Mouse (Mus musculus): ENCODE results near the gene Fbxo9. TPM values are rescaled to one million over a fixed set of nuclear protein-coding genes. Genes with fewer than 3 reads are reported as not detected.
A peak's percentile ranks its signal among the peaks of the same experiment; 100 is the strongest.

Gene Fbxo9
- polyA plus RNA-seq, 1 experiment: 93.3 TPM

- H3K4me1 ChIP-seq (ENCODE audit: control insufficient read depth, insufficient read depth, low read length): peaks cover 14% of the 10 kb centered on the region; the same call in 1 of the 2 replicates
- no peak overlapping the region for H3K4me3 ChIP-seq (ENCODE audit: insufficient read depth, low read depth, low read length)
- no peaks in the 10 kb centered on the region for H3K27me3 ChIP-seq (replicated peaks; ENCODE audit: control insufficient read depth, insufficient read depth, low read length)
- H3K36me3 ChIP-seq (ENCODE audit: control insufficient read depth, insufficient read depth, low read length): no peaks in the 10 kb centered on the region
- no peak for TF ChIP-seq POLR2A (IDR thresholded peaks at IDR 0.05; ENCODE audit: low read depth, low read length)
- TF ChIP-seq CTCF (conservative IDR thresholded peaks at IDR 0.05; ENCODE audit: insufficient read depth, insufficient read length, low read depth, low read length): no peak
- H3K27ac ChIP-seq (ENCODE audit: insufficient read depth, low read depth, low read length): no peak overlapping the region
- 32% methylated on average over 5 of the region's 5 CpGs for WGBS
- no peak for DNase-seq
These were observed 791 bp upstream of the Fbxo9 start for GRCm38 (mm10) chr9:78109656-78110055.

- peak overlapping the region; percentile 93 for H3K27ac ChIP-seq (ENCODE audit: insufficient read depth, low read depth, low read length)
- DNase-seq: peak; percentile 83
- peaks cover 17% of the 10 kb centered on the region; the same call in 1 of the 2 replicates for H3K4me1 ChIP-seq (ENCODE audit: control insufficient read depth, insufficient read depth, low read length)
- TF ChIP-seq CTCF (conservative IDR thresholded peaks at IDR 0.05; ENCODE audit: insufficient read depth, insufficient read length, low read depth, low read length) (no peak), POLR2A (IDR thresholded peaks at IDR 0.05; ENCODE audit: low read depth, low read length) (peak; percentile 74)
- WGBS: under 1% methylated on average over 88 of the region's 88 CpGs
- no peaks in the 10 kb centered on the region; the same call in 1 of the 2 replicates for H3K36me3 ChIP-seq (ENCODE audit: control insufficient read depth, insufficient read depth, low read length)
- no peaks in the 10 kb centered on the region for H3K27me3 ChIP-seq (replicated peaks; ENCODE audit: control insufficient read depth, insufficient read depth, low read length)
- peak overlapping the region; percentile 77 for H3K4me3 ChIP-seq (ENCODE audit: insufficient read depth, low read depth, low read length)
These were observed 711 bp downstream of the Fbxo9 start for GRCm38 (mm10) chr9:78107912-78108795.

- Histone ChIP-seq H3K27me3 (replicated peaks; ENCODE audit: control insufficient read depth, insufficient read depth, low read length) (no peaks in the 10 kb centered on the region), H3K4me1 (ENCODE audit: control insufficient read depth, insufficient read depth, low read length) (peaks cover 17% of the 10 kb centered on the region; the same call in 1 of the 2 replicates), H3K36me3 (ENCODE audit: control insufficient read depth, insufficient read depth, low read length) (no peaks in the 10 kb centered on the region; the same call in 1 of the 2 replicates), H3K27ac (ENCODE audit: insufficient read depth, low read depth, low read length) (peak overlapping the region; percentile 93; the same call in 1 of the 2 replicates), H3K4me3 (ENCODE audit: insufficient read depth, low read depth, low read length) (peak overlapping the region; percentile 77)
- TF ChIP-seq CTCF (conservative IDR thresholded peaks at IDR 0.05; ENCODE audit: insufficient read depth, insufficient read length, low read depth, low read length) (no peak), POLR2A (IDR thresholded peaks at IDR 0.05; ENCODE audit: low read depth, low read length) (no peak)
- 4% methylated on average over 6 of the region's 6 CpGs for whole genome bisulfite sequencing
- DNase-seq: no peak
These were observed 1.3 kb downstream of the Fbxo9 start for GRCm38 (mm10) chr9:78107582-78107911.

- DNase-seq: peak; percentile 78
- H3K27ac ChIP-seq (ENCODE audit: insufficient read depth, low read depth, low read length): no peak overlapping the region
- H3K27me3 ChIP-seq (replicated peaks; ENCODE audit: control insufficient read depth, insufficient read depth, low read length): no peaks in the 10 kb centered on the region
- 55% methylated on average over 4 of the region's 4 CpGs for WGBS
- TF ChIP-seq CTCF (conservative IDR thresholded peaks at IDR 0.05; ENCODE audit: insufficient read depth, insufficient read length, low read depth, low read length): no peak
- no peak for TF ChIP-seq POLR2A (IDR thresholded peaks at IDR 0.05; ENCODE audit: low read depth, low read length)
- no peak overlapping the region for H3K4me3 ChIP-seq (ENCODE audit: insufficient read depth, low read depth, low read length)
- peaks cover 17% of the 10 kb centered on the region; the same call in 1 of the 2 replicates for H3K4me1 ChIP-seq (ENCODE audit: control insufficient read depth, insufficient read depth, low read length)
- no peaks in the 10 kb centered on the region; the same call in 1 of the 2 replicates for H3K36me3 ChIP-seq (ENCODE audit: control insufficient read depth, insufficient read depth, low read length)
These were observed 2.0 kb downstream of the Fbxo9 start for GRCm38 (mm10) chr9:78106821-78107220.

GRCm38 (mm10) chr9:78105501-78105932 lies 3.3 kb downstream of the Fbxo9 start:
- 73% methylated on average over 6 of the region's 6 CpGs for WGBS
- Histone ChIP-seq H3K4me1 (ENCODE audit: control insufficient read depth, insufficient read depth, low read length) (peaks cover 17% of the 10 kb centered on the region; the same call in 1 of the 2 replicates), H3K27me3 (replicated peaks; ENCODE audit: control insufficient read depth, insufficient read depth, low read length) (no peaks in the 10 kb centered on the region), H3K36me3 (ENCODE audit: control insufficient read depth, insufficient read depth, low read length) (no peaks in the 10 kb centered on the region; the same call in none of the 2 replicates), H3K4me3 (ENCODE audit: insufficient read depth, low read depth, low read length) (no peak overlapping the region), H3K27ac (ENCODE audit: insufficient read depth, low read depth, low read length) (no peak overlapping the region)
- no peak for DNase-seq
- no peak for TF ChIP-seq CTCF (conservative IDR thresholded peaks at IDR 0.05; ENCODE audit: insufficient read depth, insufficient read length, low read depth, low read length)

GRCm38 (mm10) chr9:78104973-78105372 lies 3.9 kb downstream of the Fbxo9 start:
- Histone ChIP-seq H3K27ac (ENCODE audit: insufficient read depth, low read depth, low read length) (no peak overlapping the region), H3K36me3 (ENCODE audit: control insufficient read depth, insufficient read depth, low read length) (peaks cover 2% of the 10 kb centered on the region), H3K27me3 (replicated peaks; ENCODE audit: control insufficient read depth, insufficient read depth, low read length) (no peaks in the 10 kb centered on the region), H3K4me1 (ENCODE audit: control insufficient read depth, insufficient read depth, low read length) (peaks cover 17% of the 10 kb centered on the region; the same call in 1 of the 2 replicates), H3K4me3 (ENCODE audit: insufficient read depth, low read depth, low read length) (no peak overlapping the region)
- 48% methylated on average over 6 of the region's 6 CpGs for WGBS
- DNase-seq: no peak
- TF ChIP-seq POLR2A (IDR thresholded peaks at IDR 0.05; ENCODE audit: low read depth, low read length): no peak
- TF ChIP-seq CTCF (conservative IDR thresholded peaks at IDR 0.05; ENCODE audit: insufficient read depth, insufficient read length, low read depth, low read length): no peak

GRCm38 (mm10) chr9:78103965-78104560 lies 4.8 kb downstream of the Fbxo9 start:
- 54% methylated on average over 8 of the region's 8 CpGs for WGBS
- DNase-seq: peak; percentile 68
- Histone ChIP-seq H3K27me3 (replicated peaks; ENCODE audit: control insufficient read depth, insufficient read depth, low read length) (no peaks in the 10 kb centered on the region), H3K4me3 (ENCODE audit: insufficient read depth, low read depth, low read length) (no peak overlapping the region), H3K4me1 (ENCODE audit: control insufficient read depth, insufficient read depth, low read length) (peaks cover 17% of the 10 kb centered on the region; the same call in 1 of the 2 replicates), H3K36me3 (ENCODE audit: control insufficient read depth, insufficient read depth, low read length) (peaks cover 4% of the 10 kb centered on the region), H3K27ac (ENCODE audit: insufficient read depth, low read depth, low read length) (peak overlapping the region; percentile 39; the same call in 1 of the 2 replicates)
- no peak for TF ChIP-seq CTCF (conservative IDR thresholded peaks at IDR 0.05; ENCODE audit: insufficient read depth, insufficient read length, low read depth, low read length)
